Mouse (Mus musculus): Measurements from ENCODE around the gene Tppp2. TPM values are rescaled to one million over a fixed set of nuclear protein-coding genes. Genes with fewer than 3 reads are reported as not detected.

The Tppp2 gene
- total RNA-seq (2014; rRNA removed), result not detected in 2 replicates
- not detected in 2 replicates for polyA plus RNA-seq (2015; fragmentation: Nextera tagmentation; extraction: Ambion mirVana)

DNA sequence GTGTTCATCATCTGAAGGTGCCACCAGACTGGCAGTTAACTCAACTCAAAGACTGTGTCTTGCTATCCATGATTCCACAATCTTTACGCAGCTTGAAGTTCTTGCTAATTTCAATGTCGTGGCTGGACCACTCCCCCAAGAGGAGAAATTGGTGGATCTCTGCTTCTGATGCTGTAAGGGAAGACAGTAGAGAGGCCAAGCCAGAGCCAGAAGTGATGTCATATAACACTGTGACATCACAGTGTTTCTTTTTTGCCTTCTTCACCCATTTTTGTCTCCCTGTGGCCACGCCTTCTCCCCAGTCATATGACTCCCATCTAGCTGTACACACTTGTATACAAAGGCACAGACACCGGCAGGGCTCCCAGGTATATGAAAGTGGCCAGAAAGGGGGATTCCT, at the start of gene Tppp2:
TSS of gene Tppp2 (plus strand) at position 301 of the 400 bp plus-strand sequence.
- Histone ChIP-seq H3K4me1 (ENCODE audit: insufficient read depth) (no peaks in the 10 kb centered on the region; the same call in 1 of the 2 replicates), H3K27me3 (ENCODE audit: insufficient read depth, low read length) (no peaks in the 10 kb centered on the region), H3K9ac (no peak within 1 kb of the TSS), H3K4me2 (ENCODE audit: low read depth) (no peak within 1 kb of the TSS), H3K36me3 (ENCODE audit: insufficient read depth) (no peaks in the 10 kb centered on the region), H3K4me3 (ENCODE audit: low read depth, low read length) (no peak within 1 kb of the TSS), H3K27ac (ENCODE audit: low read depth, low read length) (no peak within 1 kb of the TSS), H3K9me3 (ENCODE audit: low read length) (no peaks in the 10 kb centered on the region)
- DNase-seq (no peak), ATAC-seq (no peak)
- no peak for TF ChIP-seq CTCF (IDR thresholded peaks at IDR 0.05; ENCODE audit: low read depth)
- WGBS, result 90% methylated on average over 4 of the region's 4 CpGs

DNA sequence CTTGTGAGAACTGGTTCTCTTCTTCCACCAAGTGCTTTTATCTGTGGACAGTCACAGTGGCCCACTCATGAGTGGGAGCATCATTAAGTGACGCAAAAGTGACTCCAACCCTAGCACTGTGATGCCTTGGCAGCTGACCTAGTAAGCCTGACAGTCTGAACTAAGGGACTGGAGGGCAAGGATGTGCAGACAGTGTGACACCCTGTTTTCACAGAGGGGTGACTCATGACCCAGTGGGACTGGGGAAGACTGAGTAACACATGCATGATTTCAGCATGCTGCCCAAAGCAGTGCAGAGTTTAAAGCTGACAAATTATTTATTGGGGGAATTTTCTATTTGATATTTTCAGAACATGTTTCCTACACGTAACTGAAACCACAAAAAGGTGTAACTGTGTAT, 47.5 kb upstream of the Tppp2 start:
- DNase-seq, result no peak
- no peak for TF ChIP-seq CTCF (IDR thresholded peaks at IDR 0.05; ENCODE audit: low read depth)
- WGBS, result 76% methylated on average over 2 of the region's 2 CpGs
- H3K36me3 ChIP-seq (ENCODE audit: insufficient read depth), result no peaks in the 10 kb centered on the region
- H3K9ac ChIP-seq, result no peak overlapping the region
- no peaks in the 10 kb centered on the region for H3K4me1 ChIP-seq (ENCODE audit: insufficient read depth)
- H3K27me3 ChIP-seq (ENCODE audit: insufficient read depth, low read length), result no peaks in the 10 kb centered on the region
- H3K4me3 ChIP-seq (ENCODE audit: low read depth, low read length), result no peak overlapping the region
- H3K27ac ChIP-seq (ENCODE audit: low read depth, low read length), result no peak overlapping the region
- H3K4me2 ChIP-seq (ENCODE audit: low read depth), result no peak overlapping the region
- ATAC-seq, result no peak
- H3K9me3 ChIP-seq (ENCODE audit: low read length), result no peaks in the 10 kb centered on the region

DNA sequence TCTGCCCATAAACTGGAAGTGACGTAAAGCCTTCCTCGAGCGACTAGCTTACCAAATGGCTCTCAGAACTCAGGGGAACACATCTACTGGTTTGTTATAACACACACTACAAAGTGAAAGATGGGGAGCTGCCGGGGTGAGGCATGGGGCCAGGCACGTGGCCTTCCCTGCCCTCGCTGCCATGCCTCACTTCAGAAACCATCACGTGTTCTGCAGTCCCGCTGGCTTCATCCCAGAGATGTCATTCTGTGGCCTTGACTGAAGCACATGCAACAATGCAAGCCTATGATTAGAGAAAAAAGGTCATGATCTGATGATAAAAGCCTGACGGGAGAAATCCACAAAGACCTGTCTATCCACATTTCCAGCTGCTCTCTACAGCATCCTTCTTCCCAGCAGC, 46.5 kb upstream of the Tppp2 start:
- H3K9ac ChIP-seq, result no peak overlapping the region
- no peak overlapping the region for H3K4me2 ChIP-seq (ENCODE audit: low read depth)
- ATAC-seq (no peak), DNase-seq (no peak)
- no peak overlapping the region for H3K27ac ChIP-seq (ENCODE audit: low read depth, low read length)
- no peaks in the 10 kb centered on the region for H3K9me3 ChIP-seq (ENCODE audit: low read length)
- H3K4me3 ChIP-seq (ENCODE audit: low read depth, low read length), result no peak overlapping the region
- TF ChIP-seq CTCF (IDR thresholded peaks at IDR 0.05; ENCODE audit: low read depth), result no peak
- H3K36me3 ChIP-seq (ENCODE audit: insufficient read depth), result no peaks in the 10 kb centered on the region
- no peaks in the 10 kb centered on the region for H3K27me3 ChIP-seq (ENCODE audit: insufficient read depth, low read length)
- WGBS, result 74% methylated on average over 9 of the region's 9 CpGs
- H3K4me1 ChIP-seq (ENCODE audit: insufficient read depth), result no peaks in the 10 kb centered on the region

DNA sequence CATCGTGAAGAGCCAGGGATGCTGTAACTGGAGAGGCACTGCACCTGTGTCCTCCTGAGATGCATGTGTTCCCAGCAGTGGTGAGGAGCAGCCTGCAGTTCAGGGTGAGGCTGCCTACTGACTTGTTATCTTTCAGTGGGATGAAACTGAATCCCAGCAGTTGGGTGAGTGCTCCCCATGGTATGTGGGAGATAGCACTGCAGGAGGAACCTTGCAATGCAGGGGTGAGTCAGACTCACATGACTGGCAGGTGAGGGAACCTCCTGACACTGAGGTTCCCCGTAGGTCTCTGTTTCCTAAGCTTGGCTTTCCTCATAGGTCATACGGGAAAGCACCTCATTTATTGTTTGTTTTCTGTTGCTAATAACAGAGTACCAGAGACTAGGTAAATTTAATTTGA, 40.7 kb upstream of the Tppp2 start:
- Histone ChIP-seq H3K36me3 (ENCODE audit: insufficient read depth) (no peaks in the 10 kb centered on the region), H3K27ac (ENCODE audit: low read depth, low read length) (no peak overlapping the region), H3K27me3 (ENCODE audit: insufficient read depth, low read length) (no peaks in the 10 kb centered on the region), H3K4me2 (ENCODE audit: low read depth) (no peak overlapping the region), H3K4me1 (ENCODE audit: insufficient read depth) (no peaks in the 10 kb centered on the region), H3K9ac (no peak overlapping the region), H3K4me3 (ENCODE audit: low read depth, low read length) (no peak overlapping the region), H3K9me3 (ENCODE audit: low read length) (no peaks in the 10 kb centered on the region)
- 72% methylated on average over 3 of the region's 3 CpGs for WGBS
- TF ChIP-seq CTCF (IDR thresholded peaks at IDR 0.05; ENCODE audit: low read depth), result no peak
- DNase-seq (no peak), ATAC-seq (no peak)

DNA sequence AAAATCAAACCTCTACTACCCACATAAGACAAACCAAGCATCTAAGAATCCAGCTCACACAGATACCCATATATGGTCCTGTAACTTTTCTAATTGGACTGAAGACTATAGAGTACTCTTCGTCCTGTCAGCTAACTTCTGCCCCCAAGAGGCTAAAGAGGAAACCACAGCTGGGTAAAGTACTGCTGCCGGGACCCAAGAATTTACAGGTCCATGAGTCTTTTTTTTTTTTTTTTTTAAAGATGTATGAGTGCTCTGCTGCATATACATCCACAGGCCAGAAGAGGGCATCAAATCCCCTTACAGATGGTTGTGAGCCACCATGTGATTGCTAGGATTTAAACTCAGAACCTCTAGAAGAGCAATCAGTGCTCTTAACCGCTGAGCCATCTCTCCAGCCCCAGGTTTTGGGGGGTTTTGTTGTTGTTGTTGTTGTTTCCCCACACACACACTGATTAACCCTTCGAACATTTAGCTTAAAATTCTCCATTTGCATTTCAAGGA, 34.6 kb upstream of the Tppp2 start:
- Histone ChIP-seq H3K9me3 (ENCODE audit: low read length) (no peaks in the 10 kb centered on the region), H3K9ac (peak overlapping the region; percentile 87; the same call in 1 of the 2 replicates), H3K4me2 (ENCODE audit: low read depth) (peak overlapping the region; percentile 83), H3K4me3 (ENCODE audit: low read depth, low read length) (peak overlapping the region; percentile 82), H3K4me1 (ENCODE audit: insufficient read depth) (peaks cover 11% of the 10 kb centered on the region; the same call in 1 of the 2 replicates), H3K27ac (ENCODE audit: low read depth, low read length) (peak overlapping the region; percentile 88), H3K27me3 (ENCODE audit: insufficient read depth, low read length) (no peaks in the 10 kb centered on the region), H3K36me3 (ENCODE audit: insufficient read depth) (peaks cover 14% of the 10 kb centered on the region)
- 0% methylated on average over 4 of the region's 4 CpGs for WGBS
- ATAC-seq, result peak; percentile 34
- peak; percentile 71 for TF ChIP-seq CTCF (IDR thresholded peaks at IDR 0.05; ENCODE audit: low read depth)
- DNase-seq, result peak; percentile 79

DNA sequence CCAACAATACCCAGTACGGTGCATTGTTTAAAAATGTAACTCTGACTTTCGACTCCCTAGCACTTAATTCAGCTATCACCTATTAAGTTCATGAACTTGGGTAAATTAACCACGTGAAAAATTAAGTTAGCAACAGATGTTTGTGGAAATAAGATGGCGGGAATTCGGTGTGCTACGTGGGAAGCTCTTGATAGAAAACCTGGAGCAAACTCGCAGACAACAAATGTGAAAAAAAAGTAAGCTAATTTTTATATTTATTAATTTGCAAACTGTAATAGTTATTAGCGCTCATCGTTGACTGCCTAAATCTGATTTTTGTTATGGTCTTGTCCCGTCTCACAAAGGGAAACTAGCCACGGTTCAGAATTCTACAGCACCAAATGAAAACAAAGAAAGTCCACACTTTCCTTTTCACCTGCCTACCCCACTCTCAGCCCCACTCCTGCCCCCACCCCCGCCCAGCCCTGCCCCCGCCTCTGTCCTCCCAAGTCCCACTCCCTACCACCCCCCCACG, 34.1 kb upstream of the Tppp2 start:
- Histone ChIP-seq H3K27ac (ENCODE audit: low read depth, low read length) (peak overlapping the region; percentile 88), H3K4me2 (ENCODE audit: low read depth) (peak overlapping the region; percentile 83), H3K9me3 (ENCODE audit: low read length) (no peaks in the 10 kb centered on the region), H3K4me1 (ENCODE audit: insufficient read depth) (peaks cover 11% of the 10 kb centered on the region; the same call in 1 of the 2 replicates), H3K36me3 (ENCODE audit: insufficient read depth) (peaks cover 19% of the 10 kb centered on the region), H3K4me3 (ENCODE audit: low read depth, low read length) (peak overlapping the region; percentile 82), H3K27me3 (ENCODE audit: insufficient read depth, low read length) (no peaks in the 10 kb centered on the region), H3K9ac (peak overlapping the region; percentile 87)
- no peak for TF ChIP-seq CTCF (IDR thresholded peaks at IDR 0.05; ENCODE audit: low read depth)
- DNase-seq (no peak), ATAC-seq (peak; percentile 3; the same call in 1 of the 2 replicates)
- WGBS, result under 1% methylated on average over 14 of the region's 14 CpGs

DNA sequence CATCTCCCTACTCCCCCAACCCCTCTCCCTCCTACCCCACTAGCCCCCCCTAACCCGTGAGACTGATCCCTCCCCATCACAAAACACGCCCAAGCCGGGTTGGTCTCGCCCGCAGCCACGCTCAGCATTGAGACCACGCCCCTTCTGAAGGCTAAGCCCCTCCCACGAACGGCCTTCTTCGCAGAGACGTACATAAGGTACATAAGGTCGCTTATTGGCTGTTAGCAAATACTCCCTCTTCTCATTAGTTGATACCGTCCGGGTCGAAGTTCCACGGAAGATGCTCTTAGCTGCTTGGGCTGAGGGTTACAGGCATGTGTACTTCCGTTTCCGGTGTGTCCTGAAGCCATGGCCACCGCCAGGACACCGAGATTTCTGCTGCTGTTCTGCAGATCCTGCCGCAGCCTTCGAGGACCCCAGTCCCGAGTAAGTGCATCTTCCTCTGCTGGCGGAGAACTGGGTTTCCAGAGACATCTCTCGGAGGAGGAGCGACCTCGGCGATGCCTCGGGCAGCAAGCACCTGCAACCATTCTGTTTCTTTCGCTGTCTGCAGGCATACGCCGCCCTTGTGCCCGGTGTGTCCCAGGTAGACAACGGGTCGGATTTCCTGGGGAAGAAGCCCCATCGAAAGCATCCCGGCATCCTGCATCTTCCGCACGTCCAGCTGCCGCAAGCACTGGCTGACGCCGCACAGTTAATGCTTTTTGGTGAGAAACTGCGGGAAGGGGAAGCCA, 33.5 kb upstream of the Tppp2 start, which contains the start of gene Mettl17:
TSS of gene Mettl17 (plus strand) at position 245 of the 734 bp plus-strand sequence.
- ATAC-seq (peak; percentile 99), DNase-seq (peak; percentile 96)
- H3K4me2 ChIP-seq (ENCODE audit: low read depth), result peak within 1 kb of the TSS; percentile 83
- peak within 1 kb of the TSS; percentile 88 for H3K27ac ChIP-seq (ENCODE audit: low read depth, low read length)
- peaks cover 26% of the 10 kb centered on the region for H3K36me3 ChIP-seq (ENCODE audit: insufficient read depth)
- peaks cover 11% of the 10 kb centered on the region; the same call in 1 of the 2 replicates for H3K4me1 ChIP-seq (ENCODE audit: insufficient read depth)
- H3K27me3 ChIP-seq (ENCODE audit: insufficient read depth, low read length), result no peaks in the 10 kb centered on the region
- no peaks in the 10 kb centered on the region for H3K9me3 ChIP-seq (ENCODE audit: low read length)
- TF ChIP-seq CTCF (IDR thresholded peaks at IDR 0.05; ENCODE audit: low read depth), result peak; percentile 42
- under 1% methylated on average over 42 of the region's 43 CpGs for WGBS
- peak within 1 kb of the TSS; percentile 82 for H3K4me3 ChIP-seq (ENCODE audit: low read depth, low read length)
- peak within 1 kb of the TSS; percentile 87 for H3K9ac ChIP-seq
